Mouse (Mus musculus) bone marrow macrophage, adult 2 months (primary cell): ENCODE results near the gene Epb41l1.

Source experiments
- CTCF ChIP-seq: IDR thresholded peaks from 2 replicates; pipeline ENCODE4 v1.5.1; 2012; ENCODE audit warnings: low read depth, mild to moderate bottlenecking, low read length, moderate library complexity
- POLR2A ChIP-seq: IDR thresholded peaks from 2 replicates; pipeline ENCODE4 v1.6.1; 2012; ENCODE audit warnings: mild to moderate bottlenecking, low read depth, low read length, borderline replicate concordance

GRCm38 (mm10) chr2:156589481-156589880 lies 168.8 kb downstream of the Epb41l1 start:
- TF ChIP-seq CTCF (no peak), POLR2A (no peak)
